Mouse (Mus musculus): ENCODE results near the gene Smc3.

Smc3 gene

DNA sequence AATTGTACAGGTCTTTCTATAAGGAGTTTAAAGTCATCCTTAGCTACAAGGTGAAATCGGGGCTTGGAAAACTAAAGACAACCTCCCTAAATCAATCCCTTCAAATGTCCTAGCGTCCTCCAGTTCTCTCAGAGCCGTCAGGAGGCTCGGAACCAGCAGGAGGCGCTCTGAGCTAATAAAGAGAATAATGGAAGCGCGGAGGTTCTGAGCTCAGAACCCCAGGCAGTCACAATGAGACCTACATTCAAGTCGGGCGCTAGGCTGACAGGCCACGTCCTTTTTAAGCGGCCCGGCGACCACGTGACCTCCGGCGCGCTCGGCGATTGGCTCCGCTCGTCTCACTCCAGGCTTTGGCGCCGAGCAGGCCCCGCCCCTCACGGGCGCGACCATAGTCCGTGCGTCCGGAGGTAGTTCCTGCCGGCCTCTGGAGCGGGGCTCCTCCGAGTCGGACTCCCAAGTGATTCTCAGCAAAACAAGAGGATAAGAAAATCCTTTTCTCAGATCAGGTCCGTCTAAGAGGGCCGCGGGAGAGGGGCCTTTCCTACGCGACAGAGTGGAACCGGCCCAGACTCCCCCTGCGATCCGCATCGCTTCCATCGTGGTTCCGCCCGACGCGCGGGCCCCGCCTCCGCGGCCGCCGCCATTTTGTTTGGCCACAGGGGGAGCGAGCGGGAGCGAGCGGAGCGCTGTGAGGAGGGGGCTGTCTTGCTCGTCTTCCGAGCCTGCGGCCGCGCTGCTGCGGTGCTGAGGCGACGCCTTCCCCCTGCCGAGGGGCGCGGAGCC, at the start of gene Smc3:
Smc3 (plus strand) TSS at position 642 of the 783 bp plus-strand sequence.
- DNase-seq (ENCODE audit: low spot score): peak; percentile 99

GRCm38 (mm10) chr19:53550972-53551371, 49.2 kb upstream of the Smc3 start:
- no peak for DNase-seq (ENCODE audit: low spot score)

GRCm38 (mm10) chr19:53552216-53552786, 47.9 kb upstream of the Smc3 start:
- DNase-seq (ENCODE audit: low spot score): no peak

DNA sequence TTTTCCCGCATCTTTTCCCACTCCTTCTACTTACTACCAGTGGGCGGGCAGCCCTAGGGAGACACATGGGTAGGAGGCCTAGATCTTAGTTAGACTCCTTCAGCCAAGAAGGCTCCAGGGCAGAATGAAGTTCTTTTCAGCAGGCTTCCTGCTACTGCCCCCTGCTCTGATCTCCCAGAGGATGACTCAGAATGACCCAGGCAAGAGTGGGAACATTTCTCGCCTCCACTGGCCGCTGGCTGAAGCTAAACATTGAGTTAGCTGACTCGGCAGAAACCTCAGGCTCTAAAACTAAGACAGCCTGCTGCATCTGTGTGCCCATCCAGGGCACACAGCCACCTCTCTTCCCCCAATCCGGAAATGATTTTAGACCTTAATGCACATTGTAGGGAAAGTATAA, 47.4 kb upstream of the Smc3 start:
- no peak for DNase-seq (ENCODE audit: low spot score)

DNA sequence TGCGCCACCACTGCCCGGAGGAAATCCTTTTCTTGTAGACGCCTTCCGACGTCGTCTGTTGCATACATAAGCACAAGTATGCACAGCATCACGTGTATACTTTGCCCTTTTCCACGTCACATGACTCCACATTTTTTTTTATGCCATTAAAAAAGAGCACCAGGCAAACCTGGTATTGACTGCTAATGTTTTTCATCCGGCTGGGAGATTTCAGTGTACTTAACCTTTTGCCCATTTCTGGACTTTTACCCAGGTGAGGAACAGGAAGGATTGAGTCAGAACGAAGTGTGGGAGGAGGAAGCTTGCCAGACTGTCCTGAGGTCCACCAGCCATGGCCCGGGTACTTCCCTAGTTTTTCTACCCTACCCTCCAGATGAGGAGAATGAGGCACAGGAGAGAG, 45.8 kb upstream of the Smc3 start:
- no peak for DNase-seq (ENCODE audit: low spot score)

GRCm38 (mm10) chr19:53554981-53555616, 45.1 kb upstream of the Smc3 start:
- DNase-seq (ENCODE audit: low spot score): no peak

GRCm38 (mm10) chr19:53556841-53557240, 43.4 kb upstream of the Smc3 start:
- DNase-seq (ENCODE audit: low spot score): no peak

GRCm38 (mm10) chr19:53557267-53557936, 42.8 kb upstream of the Smc3 start:
- no peak for DNase-seq (ENCODE audit: low spot score)

GRCm38 (mm10) chr19:53560436-53560835, 39.8 kb upstream of the Smc3 start:
- no peak for DNase-seq (ENCODE audit: low spot score)

DNA sequence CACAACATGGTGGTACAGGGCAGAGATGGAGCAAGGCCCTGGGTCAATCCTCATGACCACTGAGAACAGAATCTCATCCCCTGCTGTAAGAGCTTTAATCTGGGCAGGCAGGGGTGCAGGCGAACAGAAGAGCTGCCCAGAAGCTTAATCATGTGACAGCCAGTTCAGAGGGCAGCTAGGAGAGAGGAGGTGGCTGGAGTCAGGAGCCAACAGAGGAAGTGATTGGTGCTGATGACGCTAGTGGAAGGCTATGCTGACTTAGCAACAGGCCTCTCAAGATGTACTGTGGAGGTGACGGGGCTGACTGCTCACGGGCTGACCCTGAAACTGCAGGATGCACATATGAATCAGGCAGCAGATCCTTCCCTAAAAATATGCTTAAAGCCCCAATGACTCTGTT, 36.0 kb upstream of the Smc3 start:
- DNase-seq (ENCODE audit: low spot score): no peak

DNA sequence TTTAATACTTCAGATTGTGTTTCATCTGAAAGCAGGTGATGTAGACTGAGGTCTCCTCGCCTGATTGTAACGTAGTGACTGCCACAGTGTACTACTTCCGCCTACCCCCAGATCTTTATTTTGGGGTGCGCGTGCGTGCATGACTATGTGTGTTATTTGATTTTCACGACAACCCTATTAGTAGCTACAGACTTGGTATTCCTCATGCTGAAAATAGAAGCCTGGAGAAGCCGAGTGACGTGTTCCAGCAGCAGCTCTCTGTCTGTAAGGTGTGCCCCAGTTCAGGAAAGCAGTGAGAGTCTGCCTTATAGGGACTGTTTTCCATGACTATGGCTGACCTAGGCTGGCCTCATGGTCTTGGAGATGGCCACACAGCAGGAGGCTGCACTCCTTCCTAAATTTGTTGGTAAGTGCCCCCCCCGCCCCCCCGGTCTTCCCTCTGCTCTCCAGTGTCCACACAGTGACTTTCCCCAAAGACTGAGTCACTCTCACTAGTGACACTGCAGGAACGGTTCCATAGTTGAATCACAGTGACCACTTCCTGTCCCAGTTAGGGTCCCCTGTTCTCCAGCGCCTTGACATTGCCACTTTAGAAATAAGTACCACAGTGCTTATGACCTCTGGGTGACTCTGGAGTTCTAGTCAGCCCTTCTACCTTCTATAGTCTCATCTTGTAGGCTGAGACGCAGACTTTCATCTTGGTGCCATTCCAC, 34.5 kb upstream of the Smc3 start:
- no peak for DNase-seq (ENCODE audit: low spot score)

DNA sequence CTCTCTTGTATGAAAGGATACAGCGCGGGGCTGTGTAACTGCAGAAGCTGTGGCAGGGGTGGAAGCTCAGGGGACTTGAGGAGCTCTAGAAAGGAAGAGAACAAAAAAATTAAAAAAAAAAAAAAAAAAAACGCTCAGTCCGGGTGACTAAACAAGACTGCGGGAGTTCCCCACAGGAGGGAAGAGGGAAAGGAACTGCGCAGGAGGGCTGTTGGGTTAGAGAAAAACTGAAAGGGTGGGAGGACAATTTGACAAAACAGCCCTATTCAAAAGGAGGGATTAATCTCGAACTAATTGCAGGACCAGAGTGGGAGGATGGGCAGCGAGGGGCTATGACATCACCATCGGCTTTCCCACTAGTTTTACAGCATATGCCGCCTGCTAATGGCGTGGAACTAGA, 32.3 kb upstream of the Smc3 start:
- DNase-seq (ENCODE audit: low spot score): no peak

- no peak for DNase-seq (ENCODE audit: low spot score)
These were observed 31.6 kb upstream of the Smc3 start for GRCm38 (mm10) chr19:53568553-53568952.

GRCm38 (mm10) chr19:53571056-53571455, 29.1 kb upstream of the Smc3 start:
- DNase-seq (ENCODE audit: low spot score): no peak

GRCm38 (mm10) chr19:53571501-53572428, 28.4 kb upstream of the Smc3 start:
- DNase-seq (ENCODE audit: low spot score): no peak

DNA sequence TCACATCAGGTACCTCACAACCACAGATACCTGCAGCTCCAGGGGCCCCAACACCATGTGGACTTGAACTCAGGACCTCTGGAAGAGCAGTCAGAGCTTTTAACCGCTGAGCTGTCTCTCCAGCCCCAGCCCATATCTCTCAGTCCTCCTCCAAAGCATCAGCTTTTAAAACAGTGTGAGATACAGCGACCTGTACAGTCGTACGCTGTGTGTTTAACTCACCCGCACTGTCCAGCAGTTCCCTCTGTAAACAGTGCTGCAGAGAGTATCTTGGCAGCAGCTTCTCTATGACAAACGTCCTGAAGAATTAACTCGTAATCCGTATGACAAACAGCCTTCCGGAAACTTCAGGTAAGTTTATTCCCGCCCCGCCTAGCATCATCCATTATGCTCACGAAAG, 27.6 kb upstream of the Smc3 start:
- no peak for DNase-seq (ENCODE audit: low spot score)

DNA sequence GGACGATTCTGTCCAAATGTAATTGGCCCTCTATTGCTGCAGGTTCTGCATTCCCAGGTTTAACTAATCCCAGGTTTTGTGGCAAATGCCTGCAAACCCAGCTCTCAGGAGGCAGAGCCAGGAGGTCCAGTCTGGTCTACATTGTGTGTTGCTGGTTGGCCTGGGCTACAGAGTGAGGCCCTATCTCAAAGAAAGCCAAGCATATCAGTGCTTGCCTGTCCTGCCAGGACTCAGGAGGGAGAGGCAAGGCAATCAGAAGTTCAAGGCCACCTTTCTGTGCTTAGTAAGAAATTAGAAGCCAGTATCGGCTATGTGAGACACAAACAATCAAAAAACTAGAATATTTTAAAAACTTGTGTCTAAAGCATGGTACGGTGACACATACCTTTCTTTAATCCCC, 27.0 kb upstream of the Smc3 start:
- no peak for DNase-seq (ENCODE audit: low spot score)

DNA sequence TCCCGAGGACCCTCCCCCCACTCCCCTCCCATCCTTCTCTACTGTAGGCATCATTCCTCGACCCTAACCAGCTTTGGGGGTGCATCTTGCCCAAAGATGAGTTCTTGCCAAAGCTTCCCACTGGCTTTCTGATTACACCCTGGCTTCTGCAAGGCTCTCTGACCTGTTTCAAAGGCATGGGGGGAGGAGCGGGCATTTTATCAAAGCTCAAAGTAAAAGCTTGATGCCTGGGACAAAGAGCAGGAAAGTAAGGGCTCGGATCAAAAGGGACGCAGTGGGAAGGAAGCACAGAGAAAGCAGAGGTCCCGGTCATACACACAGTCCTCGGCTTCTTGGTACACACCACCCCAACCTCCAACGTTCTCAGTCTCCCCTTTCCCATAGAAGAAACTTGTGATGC, 26.1 kb upstream of the Smc3 start:
- DNase-seq (ENCODE audit: low spot score): no peak

DNA sequence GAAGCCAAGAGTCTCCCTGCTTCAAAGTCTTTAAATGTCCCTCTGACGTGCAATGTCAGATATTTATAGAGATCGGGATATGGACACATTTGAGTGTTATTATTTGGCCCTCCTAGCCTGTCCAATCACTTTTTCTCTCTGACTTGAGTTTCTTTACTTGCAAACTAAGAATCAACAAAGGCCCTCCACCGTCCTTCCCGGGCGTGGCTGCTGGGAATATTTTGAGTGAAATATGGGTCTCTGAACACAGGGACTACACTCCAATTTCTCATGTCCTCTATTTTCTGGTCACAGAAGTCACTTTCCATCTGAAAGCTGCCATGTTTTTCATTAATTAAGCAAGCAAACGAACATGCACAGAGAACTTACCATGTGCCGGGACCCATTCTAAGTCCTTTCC, 25.7 kb upstream of the Smc3 start:
- no peak for DNase-seq (ENCODE audit: low spot score)

DNA sequence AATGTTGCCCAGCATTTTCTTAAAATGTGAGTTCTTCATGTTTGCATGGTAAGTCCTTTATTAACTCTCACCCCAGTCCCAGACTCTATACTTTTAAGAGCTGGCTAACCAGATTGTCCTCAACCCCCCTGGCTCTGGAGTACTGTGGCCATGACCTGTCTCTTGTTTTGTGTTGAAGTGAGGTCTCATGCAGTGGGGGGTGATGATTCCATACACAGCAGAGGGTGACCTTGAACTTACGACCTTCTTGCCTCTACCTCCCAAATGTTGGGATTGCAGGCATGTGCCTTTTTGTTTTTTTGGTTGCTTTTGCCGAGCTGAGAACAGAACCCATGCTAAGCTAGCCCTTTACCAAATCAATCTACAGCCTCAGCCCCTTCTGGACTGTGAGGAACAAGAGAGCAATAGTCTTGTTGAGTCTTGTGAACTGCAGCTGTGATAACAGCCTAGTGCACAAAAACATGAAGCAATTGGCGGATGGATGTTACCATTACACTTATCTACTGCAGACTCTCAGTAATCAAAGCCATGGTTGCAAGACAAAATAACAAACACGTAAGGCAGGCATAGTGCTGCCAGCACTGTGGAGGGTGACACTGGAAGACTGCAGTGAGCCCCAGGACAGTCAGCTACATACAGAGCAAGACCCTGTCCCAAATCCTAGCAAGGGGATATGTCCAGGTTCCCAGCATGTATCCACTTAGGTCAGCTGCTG, 24.7 kb upstream of the Smc3 start:
- peak; percentile 46 for DNase-seq (ENCODE audit: low spot score)
